Mouse (Mus musculus) Patski (cell line): ENCODE data around the gene Crkl. TPM values are rescaled to one million over a fixed set of nuclear protein-coding genes. Genes with fewer than 3 reads are reported as not detected.
A peak's percentile ranks its signal among the peaks of the same experiment; 100 is the strongest.

Source experiments
- ATAC-seq: fragments of 100-300 bp; one replicate; pipeline ENCODE4 v1.8.0; 2021
- CTCF ChIA-PET: fragments of 350-600 bp; sonication (Branson Sonifier 250); formaldehyde crosslinking; loops from one replicate; lab custom pipeline; 2022; ENCODE audit warnings: inconsistent platforms; lab: Charles Lee
- POLR2A ChIA-PET: fragments of 350-600 bp; sonication (Branson Sonifier 250); formaldehyde crosslinking; loops from one replicate; lab custom pipeline; 2022; ENCODE audit warnings: antibody characterized with exemption, inconsistent platforms; lab: Charles Lee
- DNase-seq: peaks from one replicate; pipeline ENCODE4 v3.0.0-alpha.2; 2011; ENCODE audit warnings: low read depth, low spot score
- H3K27me3 ChIP-seq: fragments of 371-371 bp; one replicate; pipeline ENCODE4 v1.5.1; 2021
- CTCF ChIP-seq: fragments of 100-300 bp; IDR thresholded peaks from one replicate; pipeline ENCODE4 v1.5.1; 2021
- in situ Hi-C: fragments of 300-500 bp; cut with MboI; formaldehyde crosslinking; loops from 3 replicates; pipeline ENCODE4 v1.11.1; 2018; ENCODE audit warnings: low pct_unique_long_range_greater_than_20kb, mixed read lengths
- polyA plus RNA-seq: library from polyadenylated mRNA; unstranded; gene quantifications from one replicate; pipeline ENCODE4 v1.2.3, GENCODE M21; 2021

Crkl gene
- polyA plus RNA-seq, 1 experiment from 2014 or later: 27.1 TPM

GRCm38 (mm10) chr16:17452373-17452715 lies 557 bp downstream of the Crkl start:
- ChIA-PET POLR2A (interaction anchor here (1.1 to 1.4 kb wide), 3 partner anchors 8 to 21 kb away, joined by 3 to 5 read pairs (median 4); no protein-coding TSS in a partner anchor), CTCF (no interaction called here)
- no peaks in the 10 kb centered on the region for H3K27me3 ChIP-seq
- TF ChIP-seq CTCF: no peak
- DNase-seq (no peak), ATAC-seq (no peak)
- in situ Hi-C loops: loop anchor here (5.0 kb wide), 1 partner anchor 80 kb away; the partner anchor contains the start of gene Thap7

DNA sequence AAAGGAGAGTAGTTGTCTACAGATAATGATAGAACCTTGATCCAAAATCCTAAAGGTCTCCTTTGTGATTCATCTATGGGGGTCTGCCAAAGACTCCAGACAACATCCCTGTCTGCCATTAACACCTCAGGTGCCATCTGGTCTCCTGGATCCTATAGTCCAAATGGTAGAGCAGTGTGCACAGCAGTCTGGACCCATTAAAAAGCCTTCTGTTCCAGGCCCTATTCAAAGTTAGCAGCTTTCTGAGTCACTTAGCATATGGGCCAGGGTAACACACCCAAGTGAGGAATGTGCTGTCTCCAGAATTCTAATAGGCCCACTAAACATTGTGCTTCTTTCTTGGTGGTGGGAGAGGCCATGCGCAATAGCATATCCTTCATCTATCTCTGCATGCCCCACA lies 5.1 kb downstream of the Crkl start:
- in situ Hi-C loops: no loop called here
- DNase-seq: no peak
- ATAC-seq: no peak
- ChIA-PET CTCF (interaction anchor here (0.9 kb wide), 1 partner anchor 13 kb away, joined by 3 read pairs; no protein-coding TSS in a partner anchor), POLR2A (no interaction called here)
- no peak for TF ChIP-seq CTCF
- no peaks in the 10 kb centered on the region for H3K27me3 ChIP-seq

GRCm38 (mm10) chr16:17460254-17460653 lies 8.5 kb downstream of the Crkl start:
- H3K27me3 ChIP-seq: no peaks in the 10 kb centered on the region
- ChIA-PET CTCF (interaction anchor here (0.8 to 1.6 kb wide), 3 partner anchors 14 to 47 kb away, joined by 3 to 4 read pairs (median 3); no protein-coding TSS in a partner anchor), POLR2A (interaction anchor here (1.7 kb wide), 1 partner anchor 9 kb away, joined by 4 read pairs; the partner anchor contains the start of gene Crkl)
- DNase-seq: no peak
- in situ Hi-C loops: no loop called here
- TF ChIP-seq CTCF: no peak
- no peak for ATAC-seq

DNA sequence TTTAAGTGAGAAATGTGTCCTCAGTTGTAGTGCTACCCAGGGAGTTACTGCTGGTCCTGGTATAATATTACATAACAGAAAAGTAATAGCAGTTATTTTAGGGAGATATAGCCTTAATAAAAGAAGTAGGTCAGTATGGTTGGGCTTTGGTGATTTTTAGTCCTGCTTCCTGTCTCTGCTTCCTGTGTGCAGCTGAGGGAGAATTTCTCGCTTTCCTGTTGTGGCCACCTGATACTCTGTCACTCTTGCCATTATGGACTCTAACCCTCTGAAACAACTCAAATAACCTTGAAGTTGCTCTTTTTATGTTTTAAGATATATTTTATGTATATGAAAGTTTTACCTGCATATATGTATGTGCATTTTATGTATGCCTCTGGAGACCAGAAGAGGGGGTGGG lies 9.8 kb downstream of the Crkl start:
- no peaks in the 10 kb centered on the region for H3K27me3 ChIP-seq
- POLR2A ChIA-PET: no interaction called here
- ATAC-seq (no peak), DNase-seq (no peak)
- TF ChIP-seq CTCF: no peak
- CTCF ChIA-PET: no interaction called here
- in situ Hi-C loops: no loop called here

- no peaks in the 10 kb centered on the region for H3K27me3 ChIP-seq
- ChIA-PET POLR2A (interaction anchor here (0.7 kb wide), 1 partner anchor 270 kb away, joined by 6 read pairs; no protein-coding TSS in a partner anchor), CTCF (interaction anchor here (2.0 to 2.4 kb wide), 2 partner anchors 11 to 60 kb away, joined by 6 to 13 read pairs; no protein-coding TSS in a partner anchor)
- TF ChIP-seq CTCF: no peak
- in situ Hi-C loops: no loop called here
- ATAC-seq (no peak), DNase-seq (no peak)
Measured at GRCm38 (mm10) chr16:17463184-17463583, 11.4 kb downstream of the Crkl start.

DNA sequence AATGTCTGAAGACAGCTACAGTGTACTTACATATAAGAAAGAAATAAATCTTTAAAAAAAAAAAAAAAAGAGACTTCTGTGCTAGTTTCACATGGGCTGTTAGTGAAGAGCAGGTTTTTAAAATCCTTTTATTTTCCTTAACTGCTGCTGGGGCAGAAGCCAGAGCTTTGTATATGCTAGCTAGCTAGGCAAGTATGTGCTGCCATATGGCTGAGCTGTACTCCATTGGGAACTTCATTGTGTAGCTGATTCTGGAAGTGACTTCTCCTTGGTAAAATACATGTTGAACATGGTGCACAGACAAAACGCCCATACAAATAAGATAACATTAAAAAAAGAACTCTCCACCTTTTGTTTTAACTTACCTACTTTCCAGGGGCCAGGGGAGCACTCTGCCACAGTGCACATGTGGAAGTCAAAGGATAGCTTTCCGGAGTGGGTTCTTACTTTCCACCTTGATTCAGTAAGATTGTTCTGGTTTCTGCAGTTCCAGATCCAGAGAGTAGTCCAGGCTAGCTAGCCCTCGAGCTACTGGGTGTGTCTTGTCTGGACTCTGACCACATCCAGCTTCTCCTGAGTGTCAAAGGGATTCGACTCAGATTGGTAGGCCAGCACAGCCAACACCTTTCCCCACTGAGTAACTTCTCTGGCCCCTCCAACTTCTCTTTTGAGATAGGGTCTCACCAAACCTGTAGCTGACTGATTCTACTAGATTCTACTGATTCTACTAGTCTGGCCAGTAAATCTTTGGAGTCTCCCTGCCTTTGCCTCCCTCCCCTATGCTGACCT lies 15.3 kb downstream of the Crkl start:
- ChIA-PET CTCF (no interaction called here), POLR2A (no interaction called here)
- H3K27me3 ChIP-seq: no peaks in the 10 kb centered on the region
- DNase-seq: no peak
- TF ChIP-seq CTCF: no peak
- ATAC-seq: no peak
- in situ Hi-C loops: no loop called here

DNA sequence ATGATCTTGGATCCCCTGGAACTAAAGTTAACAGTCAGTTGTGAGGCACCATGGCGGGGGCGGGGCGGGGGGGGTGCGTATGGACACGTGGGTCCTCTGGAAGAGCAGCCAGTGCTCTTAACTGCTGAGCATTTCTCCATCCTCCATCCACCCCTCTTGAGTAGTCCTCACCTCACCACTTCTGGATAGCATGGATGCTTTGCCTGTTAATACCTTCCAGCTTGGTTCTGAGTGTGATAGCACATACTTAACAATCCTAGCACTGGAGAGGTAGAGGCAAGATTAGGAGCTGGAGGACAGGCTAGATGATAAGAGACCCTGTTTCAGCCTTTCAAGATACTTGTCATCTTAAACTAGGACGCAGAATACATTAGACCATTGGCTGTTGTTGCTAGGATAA lies 20.7 kb downstream of the Crkl start:
- in situ Hi-C loops: no loop called here
- DNase-seq (no peak), ATAC-seq (no peak)
- ChIA-PET POLR2A (no interaction called here), CTCF (interaction anchor here (0.9 to 5.2 kb wide), 3 partner anchors 16 to 57 kb away, joined by 3 to 23 read pairs (median 10); partner anchors contain the start of gene Lztr1)
- no peaks in the 10 kb centered on the region for H3K27me3 ChIP-seq
- TF ChIP-seq CTCF: no peak

DNA sequence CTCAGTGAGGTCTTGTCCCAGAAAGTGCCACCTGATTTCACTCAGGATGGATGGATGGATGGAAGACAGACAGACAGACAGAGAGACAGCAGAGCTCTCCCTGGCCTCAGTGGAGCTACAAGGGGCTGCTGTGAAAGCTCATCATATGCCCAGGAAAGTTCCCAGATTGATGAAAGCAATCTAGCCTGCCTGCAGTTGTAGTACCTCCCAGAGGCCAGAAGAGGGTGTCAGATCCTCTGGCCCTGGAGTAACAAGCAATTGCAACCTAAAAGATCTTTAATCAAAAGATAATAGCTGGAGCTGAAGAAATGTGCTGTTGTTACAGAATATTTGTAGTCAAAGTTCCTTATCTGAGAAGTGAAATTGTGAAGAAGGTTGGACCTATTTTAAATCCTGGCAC lies 22.3 kb downstream of the Crkl start:
- DNase-seq (no peak), ATAC-seq (no peak)
- no peaks in the 10 kb centered on the region for H3K27me3 ChIP-seq
- in situ Hi-C loops: no loop called here
- ChIA-PET CTCF (interaction anchor here (0.8 to 5.2 kb wide), 14 partner anchors 10 to 80 kb away, joined by 3 to 23 read pairs (median 4); partner anchors contain the start of genes Aifm3 and Lztr1), POLR2A (interaction anchor here (0.8 to 1.9 kb wide), 2 partner anchors 22 to 55 kb away, joined by 3 to 8 read pairs; partner anchors contain the start of gene Crkl)
- TF ChIP-seq CTCF: peak; percentile 80

- ATAC-seq (no peak), DNase-seq (no peak)
- no peak for TF ChIP-seq CTCF
- in situ Hi-C loops: no loop called here
- ChIA-PET CTCF (interaction anchor here (1.2 to 5.2 kb wide), 8 partner anchors 11 to 55 kb away, joined by 3 to 23 read pairs (median 8); partner anchors contain the start of genes Aifm3 and Lztr1), POLR2A (interaction anchor here (1.3 to 1.9 kb wide), 2 partner anchors 55 to 69 kb away, joined by 3 to 8 read pairs; partner anchors contain the start of genes Pi4ka and Snap29)
- H3K27me3 ChIP-seq: no peaks in the 10 kb centered on the region
Measured at GRCm38 (mm10) chr16:17474761-17475160, 23.0 kb downstream of the Crkl start.

- ATAC-seq (no peak), DNase-seq (no peak)
- in situ Hi-C loops: no loop called here
- H3K27me3 ChIP-seq: no peaks in the 10 kb centered on the region
- POLR2A ChIA-PET: interaction anchor here (1.3 kb wide), 1 partner anchor 70 kb away, joined by 3 read pairs; the partner anchor contains the start of genes Pi4ka and Snap29
- CTCF ChIA-PET: interaction anchor here (1.1 to 5.2 kb wide), 4 partner anchors 10 to 62 kb away, joined by 3 to 23 read pairs (median 4); partner anchors contain the start of gene Lztr1
- TF ChIP-seq CTCF: no peak
Measured at GRCm38 (mm10) chr16:17475326-17475725, 23.5 kb downstream of the Crkl start.
